Mouse (Mus musculus) bone marrow macrophage, adult 2 months (primary cell): Measurements from ENCODE around the gene Gm525. TPM values are rescaled to one million over a fixed set of nuclear protein-coding genes. Genes with fewer than 3 reads are reported as not detected.
"Not testable (repeated sequence)": the region's sequence is repeated elsewhere in the genome, so short reads cannot be mapped to it uniquely, and the experiment has no call there.

Experiments used
- H3K27ac ChIP-seq: 2 replicates; pipeline ENCODE4 v1.5.1; 2012; ENCODE audit warnings: low read depth, low read length; ENCODE audit not compliant: insufficient read depth
- H3K4me1 ChIP-seq: 2 replicates; pipeline ENCODE4 v1.6.1; 2012; ENCODE audit warnings: low read length; ENCODE audit not compliant: control insufficient read depth, insufficient read depth
- H3K4me3 ChIP-seq: 2 replicates; pipeline ENCODE4 v1.5.1; 2012; ENCODE audit warnings: mild to moderate bottlenecking, low read length, moderate library complexity; ENCODE audit not compliant: insufficient read depth
- CTCF ChIP-seq: IDR thresholded peaks from 2 replicates; pipeline ENCODE4 v1.5.1; 2012; ENCODE audit warnings: low read depth, mild to moderate bottlenecking, low read length, moderate library complexity
- POLR2A ChIP-seq: IDR thresholded peaks from 2 replicates; pipeline ENCODE4 v1.6.1; 2012; ENCODE audit warnings: mild to moderate bottlenecking, low read depth, low read length, borderline replicate concordance
- polyA plus RNA-seq: library from polyadenylated mRNA; stranded (reverse); fragments of >200 nt; gene quantifications from 2 replicates; pipeline ENCODE4 v1.2.4, GENCODE M21; 2012; ENCODE audit not compliant: missing spikeins, insufficient read depth, insufficient read length

Gene Gm525
- polyA plus RNA-seq, 1 experiment: not detected

DNA sequence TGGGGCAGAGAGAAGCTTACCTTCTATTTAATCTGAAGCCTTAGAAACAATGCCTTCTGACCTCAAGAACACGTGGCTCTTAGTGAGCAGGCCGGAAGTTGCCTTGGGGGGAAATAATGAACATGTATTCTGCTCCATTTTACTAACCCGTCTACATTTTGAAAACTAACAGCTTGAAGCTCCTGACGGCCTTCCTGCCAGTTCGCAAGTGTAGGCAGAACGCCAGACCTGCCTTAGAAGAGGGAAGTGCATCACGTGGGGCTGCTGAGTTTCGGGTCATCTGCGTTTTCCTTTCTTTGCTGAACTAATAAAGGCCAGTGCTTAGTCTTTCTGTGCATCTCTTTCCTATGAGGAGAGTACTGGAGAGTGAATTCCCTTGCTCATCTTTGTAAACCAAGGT lies 19.1 kb downstream of the Gm525 start:
- Histone ChIP-seq H3K4me1 (peaks cover 25% of the 10 kb centered on the region), H3K27ac (peak overlapping the region; percentile 82), H3K4me3 (peak overlapping the region; percentile 36)
- TF ChIP-seq CTCF: no peak
- no peak for TF ChIP-seq POLR2A

DNA sequence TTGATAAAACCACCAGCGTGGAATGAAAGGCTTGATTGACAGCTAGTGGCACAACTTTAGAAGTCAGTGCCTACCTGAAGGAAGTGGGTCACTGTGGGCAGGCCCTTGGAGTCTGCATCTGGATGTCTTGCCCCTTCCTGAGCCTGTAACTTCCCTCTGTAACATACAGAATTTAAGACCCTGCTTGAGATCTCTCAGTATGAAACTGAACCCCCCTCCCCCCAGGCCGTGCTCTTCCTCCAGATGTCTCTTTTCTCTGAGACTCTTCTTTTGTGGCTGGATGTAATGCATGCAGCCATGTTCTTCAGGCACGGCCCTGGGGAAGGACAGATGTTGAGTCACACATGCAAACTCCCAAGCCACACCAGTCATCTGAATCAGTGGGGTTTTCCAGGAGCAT lies 21.7 kb downstream of the Gm525 start:
- Histone ChIP-seq H3K4me3 (no peak overlapping the region), H3K4me1 (peaks cover 23% of the 10 kb centered on the region), H3K27ac (no peak overlapping the region)
- no peak for TF ChIP-seq POLR2A
- no peak for TF ChIP-seq CTCF

DNA sequence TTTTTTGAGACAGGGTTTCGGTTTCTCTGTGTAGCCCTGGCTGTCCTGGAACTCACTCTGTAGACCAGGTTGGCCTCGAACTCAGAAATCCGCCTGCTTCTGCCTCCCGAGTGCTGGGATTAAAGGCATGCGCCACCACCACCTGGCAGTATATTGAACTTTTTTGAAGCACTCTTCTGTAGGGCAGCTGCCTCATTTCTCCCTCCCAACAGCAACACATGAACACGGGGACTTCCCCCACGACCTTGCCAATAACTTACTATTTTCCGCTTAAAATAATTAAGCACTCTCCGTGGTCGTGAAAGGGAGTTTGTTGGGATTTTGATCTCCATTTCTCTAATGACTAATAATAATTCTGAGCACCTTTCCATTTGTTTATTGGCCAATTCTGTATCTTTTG lies 23.7 kb downstream of the Gm525 start:
- H3K4me1 ChIP-seq: peaks cover 13% of the 10 kb centered on the region
- not testable (repeated sequence) for H3K27ac ChIP-seq, H3K4me3 ChIP-seq

DNA sequence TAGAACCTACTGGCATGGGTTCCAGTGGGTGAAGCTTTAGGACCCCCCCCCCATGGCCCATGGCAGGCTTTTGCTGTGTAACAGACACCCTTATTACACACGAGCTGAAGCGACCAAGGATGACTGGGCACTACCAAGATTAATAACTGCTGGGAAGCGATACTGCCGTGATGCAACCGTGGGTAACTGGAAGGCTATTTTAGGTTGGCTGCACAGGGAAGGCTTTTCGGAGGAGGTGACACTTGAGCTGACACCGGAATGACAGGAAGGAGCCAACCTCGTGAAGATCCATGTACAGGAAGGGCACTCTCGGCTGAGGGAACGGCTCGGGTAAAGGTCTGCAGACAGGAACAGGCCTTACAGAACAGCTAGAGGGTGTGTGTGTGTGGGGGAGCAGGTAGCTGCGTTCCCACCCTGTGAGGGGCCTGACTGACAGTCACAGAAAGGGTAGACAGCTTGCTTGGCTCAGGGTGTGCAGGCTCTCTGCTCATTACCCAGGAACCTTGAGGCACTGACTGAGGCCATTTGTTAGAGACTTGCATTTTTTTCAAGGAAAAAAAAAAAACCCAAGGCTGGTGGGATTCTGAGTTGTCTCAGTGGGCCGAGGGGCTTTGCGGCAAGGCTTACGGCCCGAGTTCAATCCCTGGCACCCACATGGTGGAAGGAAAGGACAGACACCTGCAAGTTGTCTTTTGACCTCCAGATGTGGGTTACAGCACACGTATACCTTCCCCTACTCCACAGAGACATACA lies 24.6 kb downstream of the Gm525 start:
- no peak overlapping the region for H3K27ac ChIP-seq
- peaks cover 7% of the 10 kb centered on the region for H3K4me1 ChIP-seq
- no peak for TF ChIP-seq POLR2A
- TF ChIP-seq CTCF: no peak
- H3K4me3 ChIP-seq: no peak overlapping the region

DNA sequence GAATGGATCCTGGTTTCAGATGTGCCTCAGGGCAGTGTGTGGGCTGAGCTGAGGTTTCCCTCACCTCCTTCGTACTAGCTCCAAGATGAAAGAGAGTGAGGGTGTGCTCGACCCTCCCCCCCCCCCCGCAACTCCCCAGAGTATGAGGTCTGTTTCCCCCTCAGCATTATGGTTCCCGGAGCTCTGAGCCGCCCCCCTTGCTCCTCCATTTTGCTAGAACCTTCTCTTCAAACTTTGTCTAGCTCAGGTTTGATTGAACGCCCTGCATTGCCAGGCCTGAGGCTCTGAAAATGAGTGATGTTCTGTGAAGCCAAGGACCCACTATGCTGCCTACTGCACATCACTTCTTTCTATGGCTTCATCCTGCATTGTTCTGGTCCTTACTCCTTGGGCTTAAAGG lies 25.3 kb downstream of the Gm525 start:
- Histone ChIP-seq H3K27ac (no peak overlapping the region), H3K4me1 (peaks cover under 1% of the 10 kb centered on the region; the same call in 1 of the 2 replicates), H3K4me3 (no peak overlapping the region)
- TF ChIP-seq POLR2A: no peak
- no peak for TF ChIP-seq CTCF

DNA sequence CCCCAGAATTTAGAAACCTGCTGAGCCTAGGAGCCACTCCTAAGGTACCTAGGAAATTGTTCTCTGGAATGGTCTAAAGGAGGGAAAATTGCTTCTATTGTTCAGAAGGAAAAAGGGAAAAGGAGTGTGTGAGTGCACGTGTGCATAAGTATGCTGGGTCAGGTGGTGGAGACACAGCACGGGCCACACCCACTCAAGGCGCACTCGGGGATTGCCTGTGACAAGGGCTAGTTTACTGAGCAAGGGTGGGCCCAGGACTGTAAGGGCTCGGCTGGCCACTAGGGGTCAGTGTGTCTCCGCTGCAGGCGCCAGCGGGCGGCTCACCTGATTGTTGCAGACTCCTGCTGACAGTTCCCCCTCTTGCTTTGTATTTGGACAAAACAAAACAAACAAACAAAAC lies 26.8 kb downstream of the Gm525 start:
- Histone ChIP-seq H3K4me3 (peak overlapping the region; percentile 25), H3K27ac (no peak overlapping the region), H3K4me1 (no peaks in the 10 kb centered on the region; the same call in 1 of the 2 replicates)
- no peak for TF ChIP-seq POLR2A
- peak; percentile 76 for TF ChIP-seq CTCF

DNA sequence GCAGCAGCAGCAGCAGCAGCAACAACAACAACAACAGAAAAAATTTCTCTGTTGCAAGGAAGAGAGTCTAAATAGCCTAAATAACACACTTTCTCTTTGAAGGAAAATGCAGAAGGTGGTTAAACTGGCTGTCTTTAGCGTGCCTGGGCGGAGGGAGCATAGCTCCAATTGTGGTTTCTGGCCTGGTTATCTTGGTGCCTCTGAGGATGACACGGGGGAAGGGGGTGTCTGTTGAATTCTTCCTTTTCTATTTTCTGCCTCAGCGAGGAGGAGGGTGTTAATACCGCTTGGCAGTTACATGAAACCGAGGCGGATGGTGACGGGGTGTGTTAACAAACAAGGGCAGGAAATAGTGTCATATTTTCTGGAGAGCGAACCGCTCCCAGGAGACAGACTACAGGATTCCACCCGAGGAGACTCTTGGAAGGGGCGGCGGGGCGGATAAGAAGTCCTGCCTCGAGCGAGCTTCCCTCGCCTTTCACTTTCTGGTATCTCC lies 27.2 kb downstream of the Gm525 start:
- Histone ChIP-seq H3K4me1 (no peaks in the 10 kb centered on the region; the same call in 1 of the 2 replicates), H3K4me3 (peak overlapping the region; percentile 25), H3K27ac (no peak overlapping the region)
- TF ChIP-seq CTCF: no peak
- no peak for TF ChIP-seq POLR2A

DNA sequence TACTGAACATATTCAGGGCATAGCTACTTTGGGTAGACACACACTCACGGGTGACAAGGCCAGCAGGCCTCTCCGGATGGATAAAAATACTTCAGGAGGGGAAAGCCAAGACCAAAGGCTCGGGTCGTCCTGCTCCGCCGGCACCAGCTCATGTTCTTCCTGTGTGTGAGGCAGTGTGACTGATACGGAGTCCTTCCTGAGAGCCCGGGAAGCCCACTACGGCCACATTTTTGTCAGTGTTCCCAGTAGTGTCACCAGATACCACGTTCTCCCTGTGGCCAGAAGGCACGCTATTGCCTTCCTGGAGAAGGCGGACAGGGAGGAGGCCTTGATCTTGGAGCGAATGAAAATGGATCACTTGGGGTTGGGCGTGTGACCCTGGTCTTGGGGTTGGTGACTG lies 29.5 kb downstream of the Gm525 start:
- H3K27ac ChIP-seq: no peak overlapping the region
- no peak overlapping the region for H3K4me3 ChIP-seq
- TF ChIP-seq CTCF (no peak), POLR2A (no peak)
- H3K4me1 ChIP-seq: no peaks in the 10 kb centered on the region; the same call in 1 of the 2 replicates

DNA sequence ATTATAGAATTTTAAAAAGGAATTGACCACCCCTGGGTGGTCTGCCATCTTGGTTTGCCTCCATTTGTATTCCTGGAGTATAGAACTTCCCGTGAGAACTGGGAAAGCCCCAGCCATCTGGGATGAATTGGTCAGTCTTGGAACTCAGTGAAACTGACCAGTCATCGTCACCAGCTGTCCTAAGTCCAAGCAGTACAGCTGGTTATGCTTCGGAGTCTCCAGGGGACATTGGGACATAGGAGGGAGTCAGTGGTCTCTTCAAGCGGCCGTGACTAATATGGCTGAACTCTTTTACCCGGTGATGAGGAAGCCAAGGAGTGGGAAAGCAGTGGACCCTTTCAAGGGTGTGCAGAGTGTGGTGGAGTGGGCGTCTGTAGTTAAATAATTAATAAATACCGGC lies 31.6 kb downstream of the Gm525 start:
- no peaks in the 10 kb centered on the region; the same call in 1 of the 2 replicates for H3K4me1 ChIP-seq
- no peak overlapping the region for H3K4me3 ChIP-seq
- H3K27ac ChIP-seq: no peak overlapping the region
- TF ChIP-seq POLR2A: no peak
- no peak for TF ChIP-seq CTCF

DNA sequence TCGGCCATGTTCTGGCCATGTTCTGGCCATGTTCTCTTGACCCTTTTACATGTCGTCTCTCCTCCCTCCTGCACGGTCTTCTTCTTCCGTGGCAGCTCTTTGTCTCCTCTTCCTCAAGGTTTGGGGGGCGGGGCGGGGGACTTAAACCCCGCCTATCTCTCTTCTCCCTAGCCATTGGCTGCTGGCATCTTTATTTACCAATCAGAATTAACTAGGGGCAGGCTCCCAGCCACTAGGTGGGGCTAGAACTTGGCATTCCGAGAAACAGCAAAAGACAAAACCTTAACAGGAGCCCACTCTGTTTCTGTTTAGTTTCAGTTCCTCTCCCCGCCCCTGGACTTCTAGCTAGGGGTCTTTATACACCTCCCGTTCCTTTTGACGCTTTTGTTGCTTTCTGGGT lies 32.2 kb downstream of the Gm525 start:
- no peaks in the 10 kb centered on the region; the same call in 1 of the 2 replicates for H3K4me1 ChIP-seq
- H3K4me3 ChIP-seq: no peak overlapping the region
- TF ChIP-seq CTCF (no peak; the same call in 1 of the 2 replicates), POLR2A (no peak)
- H3K27ac ChIP-seq: no peak overlapping the region
